Mouse (Mus musculus): Measurements from ENCODE around the gene H2al2a. TPM values are rescaled to one million over a fixed set of nuclear protein-coding genes. Genes with fewer than 3 reads are reported as not detected.

The H2al2a gene
- total RNA-seq (2021): not detected
- long read RNA-seq, experiment 1: 0 reads
- long read RNA-seq, experiment 2: 0 reads

- no peak for DNase-seq
Measured at GRCm38 (mm10) chr2:17996858-17997257, at the start of gene H2al2a. H2al2a (minus strand) TSS chr2:17996958.

GRCm38 (mm10) chr2:18046186-18046585 is 49.4 kb upstream of the H2al2a start:
- no peak for DNase-seq

GRCm38 (mm10) chr2:18045781-18046181 is 49.0 kb upstream of the H2al2a start:
- DNase-seq: no peak

GRCm38 (mm10) chr2:18045143-18045780 is 48.5 kb upstream of the H2al2a start:
- DNase-seq: no peak

GRCm38 (mm10) chr2:18041199-18041885 is 44.6 kb upstream of the H2al2a start:
- DNase-seq: no peak

GRCm38 (mm10) chr2:18040347-18041160 is 43.8 kb upstream of the H2al2a start:
- no peak for DNase-seq

GRCm38 (mm10) chr2:18039566-18040290 is 43.0 kb upstream of the H2al2a start:
- DNase-seq: no peak

GRCm38 (mm10) chr2:18038895-18039371 is 42.2 kb upstream of the H2al2a start:
- DNase-seq: no peak

- DNase-seq: no peak
Measured at GRCm38 (mm10) chr2:18038141-18038752, 41.5 kb upstream of the H2al2a start.

- no peak for DNase-seq
Measured at GRCm38 (mm10) chr2:18037491-18037890, 40.7 kb upstream of the H2al2a start, which contains the start of gene A930004D18Rik. A930004D18Rik (minus strand) TSS chr2:18037737.

- no peak for DNase-seq
Measured at GRCm38 (mm10) chr2:18034371-18035250, 37.9 kb upstream of the H2al2a start.

GRCm38 (mm10) chr2:18033166-18034108 is 36.7 kb upstream of the H2al2a start:
- no peak for DNase-seq

GRCm38 (mm10) chr2:18032538-18032895 is 35.8 kb upstream of the H2al2a start:
- peak in 1 of 2 experiments; percentile 43 for DNase-seq

- DNase-seq: peak; percentile 51 to 79
Measured at GRCm38 (mm10) chr2:18031831-18032537, 35.2 kb upstream of the H2al2a start.

GRCm38 (mm10) chr2:18031271-18031821 is 34.6 kb upstream of the H2al2a start:
- DNase-seq: peak; percentile 31 to 75

GRCm38 (mm10) chr2:18030581-18030980 is 33.8 kb upstream of the H2al2a start:
- no peak for DNase-seq

- DNase-seq: no peak
Measured at GRCm38 (mm10) chr2:18029656-18030055, 32.9 kb upstream of the H2al2a start.
